Mouse (Mus musculus): ENCODE data around the gene Lhb. TPM values are rescaled to one million over a fixed set of nuclear protein-coding genes. Genes with fewer than 3 reads are reported as not detected.
"Not testable (repeated sequence)": the region's sequence is repeated elsewhere in the genome, so short reads cannot be mapped to it uniquely, and the experiment has no call there.

The Lhb gene
- polyA plus RNA-seq, 1 experiment, result not detected

DNA sequence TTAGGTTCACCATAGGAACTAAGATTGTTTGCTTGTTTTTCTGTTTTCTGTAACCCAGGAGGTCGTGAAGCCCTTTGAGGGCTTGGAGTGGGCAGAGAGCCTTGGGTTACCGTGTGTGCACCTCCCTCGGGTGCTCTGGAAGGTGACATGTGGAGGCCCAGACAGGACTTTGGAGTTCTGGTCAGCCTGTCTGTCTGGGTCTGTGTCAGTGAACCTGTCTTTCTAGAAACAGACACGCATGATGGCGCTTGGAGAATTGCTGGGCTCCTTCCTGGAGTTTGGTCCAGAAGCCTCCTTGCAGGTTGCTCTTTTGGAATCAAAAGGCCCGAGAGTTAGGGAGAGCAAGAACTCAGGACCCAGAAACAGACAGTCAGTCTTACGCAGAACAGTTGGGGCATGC is 39.8 kb downstream of the Lhb start:
- Histone ChIP-seq H3K27ac (ENCODE audit: insufficient read depth, low read length) (peak overlapping the region; percentile 96), H3K4me1 (ENCODE audit: control insufficient read depth, insufficient read depth, low read length) (peaks cover 12% of the 10 kb centered on the region), H3K4me3 (ENCODE audit: insufficient read depth, low read length) (no peak overlapping the region)
- TF ChIP-seq POLR2A (IDR thresholded peaks at IDR 0.05; ENCODE audit: low read depth, low read length) (no peak), CTCF (IDR thresholded peaks at IDR 0.05; ENCODE audit: borderline replicate concordance, insufficient read depth, low read length) (no peak)

DNA sequence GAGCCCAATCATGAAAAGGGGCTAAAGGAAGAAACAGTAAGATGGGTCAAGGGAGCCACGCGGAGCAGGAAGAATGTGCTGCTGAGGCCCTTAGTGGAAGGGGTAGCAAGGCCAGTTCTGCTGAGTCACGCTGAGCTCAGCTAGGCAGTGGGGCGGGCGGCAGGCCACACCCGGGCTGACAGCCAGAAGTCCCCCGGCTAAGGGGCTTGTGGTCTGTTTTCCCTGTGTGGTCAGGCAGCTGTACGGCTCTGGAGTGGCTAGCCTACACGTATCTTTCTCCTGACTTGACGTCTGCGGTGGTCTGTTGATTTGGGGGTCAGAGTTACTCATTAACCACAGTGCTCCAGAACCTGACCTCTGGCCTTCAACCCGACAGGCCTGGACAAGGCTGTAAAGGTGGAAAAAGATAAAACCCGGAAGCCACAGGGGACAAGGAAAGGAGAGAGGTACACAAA is 40.3 kb downstream of the Lhb start:
- Histone ChIP-seq H3K4me3 (ENCODE audit: insufficient read depth, low read length) (no peak overlapping the region), H3K4me1 (ENCODE audit: control insufficient read depth, insufficient read depth, low read length) (peaks cover 12% of the 10 kb centered on the region), H3K27ac (ENCODE audit: insufficient read depth, low read length) (peak overlapping the region; percentile 96)
- peak; percentile 53; the same call in 1 of the 2 replicates for TF ChIP-seq POLR2A (IDR thresholded peaks at IDR 0.05; ENCODE audit: low read depth, low read length)
- no peak for TF ChIP-seq CTCF (IDR thresholded peaks at IDR 0.05; ENCODE audit: borderline replicate concordance, insufficient read depth, low read length)

DNA sequence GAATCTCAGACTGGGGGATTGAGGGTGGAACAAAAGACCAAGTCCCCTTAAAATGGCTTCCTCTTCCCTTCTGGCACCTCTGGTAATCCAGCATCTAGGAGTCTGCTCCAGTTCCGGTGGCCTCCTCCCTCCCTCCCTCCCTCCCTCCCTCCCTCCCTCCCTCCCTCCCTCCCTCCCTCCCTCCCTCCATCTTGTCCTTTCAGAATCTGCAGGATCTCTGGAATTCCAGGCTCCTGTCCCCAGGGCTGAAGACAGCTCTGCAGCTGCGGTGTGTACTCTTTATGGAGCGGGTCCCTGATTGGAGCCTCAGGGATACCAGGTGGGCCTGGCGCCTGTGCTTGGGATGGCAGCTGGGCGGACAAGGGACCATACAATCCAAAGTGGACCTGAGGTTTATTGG is 40.7 kb downstream of the Lhb start:
- TF ChIP-seq POLR2A (IDR thresholded peaks at IDR 0.05; ENCODE audit: low read depth, low read length), result no peak
- no peak for TF ChIP-seq CTCF (IDR thresholded peaks at IDR 0.05; ENCODE audit: borderline replicate concordance, insufficient read depth, low read length)
- H3K4me1 ChIP-seq (ENCODE audit: control insufficient read depth, insufficient read depth, low read length), result peaks cover 12% of the 10 kb centered on the region
- no peak overlapping the region for H3K4me3 ChIP-seq (ENCODE audit: insufficient read depth, low read length)
- H3K27ac ChIP-seq (ENCODE audit: insufficient read depth, low read length), result peak overlapping the region; percentile 96

DNA sequence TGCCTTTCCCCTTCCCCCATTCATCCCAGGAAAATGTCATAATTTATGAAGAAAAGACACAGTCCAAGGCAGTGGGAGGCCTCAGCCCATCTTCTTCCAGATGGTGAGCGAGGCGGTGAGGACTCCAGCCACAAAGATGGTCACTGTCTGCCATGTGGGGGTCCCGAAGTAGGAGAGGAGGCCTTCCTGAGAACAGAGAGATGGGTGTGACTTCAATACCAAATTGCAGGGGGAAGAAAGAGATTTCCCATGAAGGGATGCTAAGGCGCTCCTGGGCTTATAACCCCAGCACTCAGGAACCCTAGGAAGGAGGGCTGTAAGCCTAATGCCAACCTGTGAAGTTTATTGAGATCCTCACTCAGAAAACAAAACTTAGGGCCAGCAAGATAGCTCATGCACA is 41.2 kb downstream of the Lhb start:
- no peak overlapping the region for H3K4me3 ChIP-seq (ENCODE audit: insufficient read depth, low read length)
- peak overlapping the region; percentile 73 for H3K27ac ChIP-seq (ENCODE audit: insufficient read depth, low read length)
- peaks cover 12% of the 10 kb centered on the region for H3K4me1 ChIP-seq (ENCODE audit: control insufficient read depth, insufficient read depth, low read length)
- TF ChIP-seq CTCF (IDR thresholded peaks at IDR 0.05; ENCODE audit: borderline replicate concordance, insufficient read depth, low read length) (no peak), POLR2A (IDR thresholded peaks at IDR 0.05; ENCODE audit: low read depth, low read length) (no peak)

DNA sequence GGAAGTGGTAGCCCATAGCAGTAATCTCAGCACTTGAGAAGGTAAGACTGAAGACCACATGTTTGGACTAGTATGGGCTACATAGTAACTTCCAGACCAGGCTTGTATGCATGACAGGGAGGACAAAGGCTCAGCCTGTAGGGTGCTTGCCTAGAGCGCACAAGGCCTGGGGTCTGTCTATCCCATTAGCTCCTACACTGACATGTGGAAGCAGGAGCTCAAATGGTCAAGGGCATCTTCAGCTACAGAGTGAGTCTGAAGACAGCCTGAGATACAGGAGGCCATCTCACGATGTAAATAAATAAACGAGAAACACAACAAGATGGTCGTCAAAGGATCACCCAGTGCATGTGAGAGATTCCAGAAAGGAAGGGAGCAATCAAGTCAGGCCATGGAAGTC is 41.7 kb downstream of the Lhb start:
- Histone ChIP-seq H3K4me1 (ENCODE audit: control insufficient read depth, insufficient read depth, low read length) (peaks cover 12% of the 10 kb centered on the region), H3K4me3 (ENCODE audit: insufficient read depth, low read length) (no peak overlapping the region), H3K27ac (ENCODE audit: insufficient read depth, low read length) (peak overlapping the region; percentile 73)
- TF ChIP-seq CTCF (IDR thresholded peaks at IDR 0.05; ENCODE audit: borderline replicate concordance, insufficient read depth, low read length) (no peak), POLR2A (IDR thresholded peaks at IDR 0.05; ENCODE audit: low read depth, low read length) (no peak)

DNA sequence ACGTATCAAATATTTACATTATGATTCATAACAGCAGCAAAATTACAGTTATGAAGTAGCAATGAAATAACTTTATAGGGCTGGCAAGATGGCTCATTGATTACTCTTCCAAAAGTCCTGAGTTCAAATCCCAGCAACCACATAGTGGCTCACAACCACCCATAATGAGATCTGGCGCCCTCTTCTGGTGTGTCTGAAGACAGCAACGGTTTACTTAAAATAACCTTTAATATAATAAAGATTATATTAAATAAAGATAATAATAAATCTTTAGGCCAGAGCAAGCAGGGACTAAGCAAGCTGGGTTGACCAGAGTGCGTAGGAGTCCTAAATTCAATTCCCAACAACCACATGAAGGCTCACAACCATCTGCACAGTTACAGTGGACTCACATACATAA is 42.2 kb downstream of the Lhb start:
- peaks cover 12% of the 10 kb centered on the region for H3K4me1 ChIP-seq (ENCODE audit: control insufficient read depth, insufficient read depth, low read length)
- H3K4me3 ChIP-seq (ENCODE audit: insufficient read depth, low read length); H3K27ac ChIP-seq (ENCODE audit: insufficient read depth, low read length): not testable (repeated sequence)

DNA sequence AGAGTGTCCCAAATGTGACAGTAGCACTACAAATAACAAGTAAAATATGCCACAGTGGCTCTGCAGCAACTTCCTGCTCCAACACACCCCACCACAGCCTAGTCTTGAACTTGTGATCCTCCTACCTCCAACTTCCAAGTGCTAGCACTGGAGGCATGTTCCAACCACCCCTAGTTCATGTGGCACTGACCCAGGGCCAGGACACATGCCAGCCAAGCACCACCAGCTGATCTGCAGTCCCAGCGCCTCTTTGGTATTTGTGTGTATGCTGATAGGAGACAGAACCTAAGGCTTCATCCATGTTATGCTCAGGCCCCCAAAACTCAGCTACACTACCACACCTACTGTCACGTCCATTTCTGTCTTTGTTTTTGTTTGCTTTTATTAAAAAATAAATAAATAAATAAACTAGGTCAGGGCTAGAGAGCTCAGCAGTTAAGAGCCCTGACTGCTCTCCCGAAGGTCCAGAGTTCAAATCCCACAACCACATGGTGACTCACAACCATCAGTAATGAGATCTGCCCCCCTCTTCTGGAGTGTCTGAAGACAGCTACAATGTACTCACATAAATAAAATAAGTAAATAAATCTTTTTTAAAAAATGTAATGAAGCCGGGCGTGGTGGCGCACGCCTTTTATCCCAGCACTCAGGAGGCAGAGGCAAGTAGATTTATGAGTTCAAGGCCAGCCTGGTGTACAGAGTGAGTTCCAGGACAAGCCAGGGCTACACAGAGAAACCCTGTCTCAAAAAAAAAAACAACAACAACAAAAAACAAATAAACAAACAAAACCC is 43.6 kb downstream of the Lhb start:
- Histone ChIP-seq H3K27ac (ENCODE audit: insufficient read depth, low read length) (peak overlapping the region; percentile 4; the same call in 1 of the 2 replicates), H3K4me3 (ENCODE audit: insufficient read depth, low read length) (peak overlapping the region; percentile 96; the same call in 1 of the 2 replicates), H3K4me1 (ENCODE audit: control insufficient read depth, insufficient read depth, low read length) (peaks cover 12% of the 10 kb centered on the region)
- no peak for TF ChIP-seq POLR2A (IDR thresholded peaks at IDR 0.05; ENCODE audit: low read depth, low read length)
- no peak for TF ChIP-seq CTCF (IDR thresholded peaks at IDR 0.05; ENCODE audit: borderline replicate concordance, insufficient read depth, low read length)

DNA sequence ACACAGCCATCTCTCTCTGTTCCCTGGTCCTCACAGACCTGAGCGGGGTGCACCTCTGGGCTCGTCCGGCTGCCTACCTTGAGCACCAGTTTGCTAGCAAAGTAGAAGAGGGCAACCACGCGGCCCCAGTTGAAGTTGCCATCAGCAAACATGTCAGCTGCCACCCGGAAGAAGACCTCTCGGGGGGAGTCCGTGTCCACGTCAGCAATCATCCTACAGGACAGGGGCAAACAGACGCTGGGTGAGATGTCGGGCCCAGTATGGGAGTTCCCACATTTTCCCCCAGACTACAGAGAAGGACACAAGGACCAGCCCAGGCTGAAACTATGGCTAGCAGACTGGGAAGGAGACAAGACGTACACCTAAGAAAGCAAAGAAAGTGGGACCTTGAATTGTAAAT is 44.5 kb downstream of the Lhb start:
- TF ChIP-seq POLR2A (IDR thresholded peaks at IDR 0.05; ENCODE audit: low read depth, low read length) (no peak), CTCF (IDR thresholded peaks at IDR 0.05; ENCODE audit: borderline replicate concordance, insufficient read depth, low read length) (no peak)
- Histone ChIP-seq H3K27ac (ENCODE audit: insufficient read depth, low read length) (peak overlapping the region; percentile 3; the same call in 1 of the 2 replicates), H3K4me3 (ENCODE audit: insufficient read depth, low read length) (peak overlapping the region; percentile 96), H3K4me1 (ENCODE audit: control insufficient read depth, insufficient read depth, low read length) (peaks cover 12% of the 10 kb centered on the region)

DNA sequence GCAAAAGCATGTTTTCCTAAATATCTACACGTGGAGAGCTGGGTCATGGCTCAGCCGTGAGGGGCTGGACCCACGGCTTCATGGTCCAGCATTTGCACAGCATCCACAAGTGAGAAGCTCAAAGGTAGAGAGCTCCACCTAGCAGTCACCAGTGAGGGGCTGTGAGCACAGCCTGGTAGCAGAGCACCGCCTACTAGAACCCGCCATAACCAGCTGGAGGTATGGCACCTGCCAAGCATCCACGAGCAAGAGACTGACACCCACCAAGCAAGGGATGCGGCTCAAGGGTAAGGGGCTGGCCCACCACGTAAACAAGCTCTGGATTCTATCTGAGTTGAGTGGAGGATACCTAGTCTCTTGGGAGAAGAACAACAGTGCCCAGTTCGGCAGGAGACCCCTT is 44.9 kb downstream of the Lhb start:
- Histone ChIP-seq H3K4me1 (ENCODE audit: control insufficient read depth, insufficient read depth, low read length) (peaks cover 9% of the 10 kb centered on the region), H3K27ac (ENCODE audit: insufficient read depth, low read length) (peak overlapping the region; percentile 90; the same call in 1 of the 2 replicates), H3K4me3 (ENCODE audit: insufficient read depth, low read length) (peak overlapping the region; percentile 96)
- TF ChIP-seq POLR2A (IDR thresholded peaks at IDR 0.05; ENCODE audit: low read depth, low read length), result no peak
- TF ChIP-seq CTCF (IDR thresholded peaks at IDR 0.05; ENCODE audit: borderline replicate concordance, insufficient read depth, low read length), result no peak

DNA sequence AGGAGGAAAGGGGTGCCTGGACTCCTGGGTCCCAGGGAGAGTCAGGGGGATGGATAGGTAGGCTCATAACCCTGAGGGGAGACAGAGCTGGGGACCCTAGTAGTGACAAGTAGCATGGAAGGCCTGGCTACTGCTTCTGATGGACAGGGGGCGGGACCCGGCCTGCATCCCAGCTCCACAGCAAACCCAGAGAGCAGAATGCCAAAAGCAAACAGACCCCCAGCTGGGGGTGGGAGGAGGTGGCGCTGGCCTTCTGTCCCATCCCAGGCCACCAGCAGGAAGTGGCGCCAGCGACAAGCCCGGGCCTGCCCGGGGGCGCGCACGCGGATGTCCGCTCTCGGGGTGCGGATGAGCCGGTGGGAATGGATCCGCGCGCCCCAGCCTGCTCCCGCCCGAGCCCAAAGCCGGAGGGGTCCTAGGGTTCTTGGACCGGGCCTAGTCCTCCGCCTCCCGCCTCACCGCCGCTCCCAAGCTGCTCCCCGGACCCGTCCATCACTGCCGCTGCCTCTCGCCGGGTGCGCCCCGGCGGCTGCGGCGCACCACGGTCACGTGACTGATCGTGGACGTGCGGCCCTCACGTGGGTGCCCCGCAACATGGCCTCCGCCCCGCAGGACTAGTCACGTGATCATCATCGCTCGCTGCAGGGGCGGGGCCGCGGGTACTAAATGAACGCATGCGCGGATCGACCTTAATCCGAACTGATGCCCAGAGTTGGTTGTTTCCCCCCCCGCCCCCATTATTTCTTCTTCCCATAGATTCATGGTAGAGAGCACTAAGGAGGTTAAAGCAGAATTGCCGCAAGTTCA is 45.9 kb downstream of the Lhb start, which contains the start of gene Bax:
TSS of gene Bax (minus strand) at position 616 of the 807 bp plus-strand sequence.
- peak within 1 kb of the TSS; percentile 90 for H3K27ac ChIP-seq (ENCODE audit: insufficient read depth, low read length)

More for the DNA sequence above, 45.9 kb downstream of the Lhb start, which contains the start of gene Bax:
- H3K4me1 ChIP-seq (ENCODE audit: control insufficient read depth, insufficient read depth, low read length), result peaks cover 7% of the 10 kb centered on the region
- H3K4me3 ChIP-seq (ENCODE audit: insufficient read depth, low read length), result peak within 1 kb of the TSS; percentile 96
- TF ChIP-seq POLR2A (IDR thresholded peaks at IDR 0.05; ENCODE audit: low read depth, low read length), result peak; percentile 78
- no peak for TF ChIP-seq CTCF (IDR thresholded peaks at IDR 0.05; ENCODE audit: borderline replicate concordance, insufficient read depth, low read length)
